ENCODE assay signal across 8 mouse cellular contexts in genomic region chr5:147957592-147958271, GRCm38 (mm10). TPM values are rescaled to one million over a fixed set of nuclear protein-coding genes. Genes with fewer than 3 reads are reported as not detected.
DNase-seq lines count a peak whose midpoint lies in the region; ATAC-seq and TF ChIP-seq lines count a peak whose summit lies in the region.

No protein-coding gene starts in this region.

- H3K27ac ChIP-seq in forebrain, embryonic 15.5 days (replicated peaks), result peak overlapping the region; percentile 50
- H3K27ac ChIP-seq in hindbrain, embryonic 10.5 days, result peak overlapping the region; percentile 69
- H3K27ac ChIP-seq in liver, embryonic 16.5 days (ENCODE audit: low read length), result no peak overlapping the region

- H3K4me1 ChIP-seq in forebrain, embryonic 15.5 days, result peaks cover 25% of the 10 kb centered on the region
- peaks cover 23% of the 10 kb centered on the region for H3K4me1 ChIP-seq in hindbrain, embryonic 10.5 days (replicated peaks)
- no peaks in the 10 kb centered on the region; the same call in 1 of the 2 replicates for H3K4me1 ChIP-seq in liver, embryonic 16.5 days (ENCODE audit: control insufficient read depth, low read depth, low read length)

- no peak for TF ChIP-seq CTCF in brain, embryonic 14.5 days (IDR thresholded peaks at IDR 0.05; ENCODE audit: borderline replicate concordance, extremely low read depth, insufficient read depth, insufficient read length)

- no peaks in the 10 kb centered on the region for H3K9me3 ChIP-seq in forebrain, embryonic 15.5 days
- H3K9me3 ChIP-seq in hindbrain, embryonic 10.5 days, result no peaks in the 10 kb centered on the region
- H3K9me3 ChIP-seq in liver, embryonic 16.5 days (replicated peaks; ENCODE audit: control insufficient read depth, low read length), result no peaks in the 10 kb centered on the region

- H3K27me3 ChIP-seq in forebrain, embryonic 15.5 days, result no peaks in the 10 kb centered on the region; the same call in 1 of the 2 replicates
- peaks cover 47% of the 10 kb centered on the region for H3K27me3 ChIP-seq in hindbrain, embryonic 10.5 days (ENCODE audit: insufficient read depth, poor library complexity, severe bottlenecking)
- H3K27me3 ChIP-seq in liver, embryonic 16.5 days (ENCODE audit: control insufficient read depth, insufficient read depth, low read depth, low read length), result peaks cover 30% of the 10 kb centered on the region

- DNase-seq in Muller cell, postnatal 12 days (ENCODE audit: inconsistent ontology term), result peak; percentile 34
- DNase-seq in brain, embryonic 14.5 days (ENCODE audit: low read depth), result peak; percentile 88
- peak; percentile 44 for DNase-seq in hindbrain, embryonic 10.5 days (ENCODE audit: low spot score)
- peak; percentile 86 to 94 for DNase-seq in layer of hippocampus, adult 8-10 months (ENCODE audit: low spot score in 2 of 2)
- peak; percentile 62 for DNase-seq in retina, postnatal 1 day

- no peaks in the 10 kb centered on the region for H3K36me3 ChIP-seq in forebrain, embryonic 15.5 days
- H3K36me3 ChIP-seq in hindbrain, embryonic 10.5 days, result no peaks in the 10 kb centered on the region
- H3K36me3 ChIP-seq in liver, embryonic 16.5 days (ENCODE audit: control insufficient read depth, insufficient read depth), result no peaks in the 10 kb centered on the region

- H3K9ac ChIP-seq in forebrain, embryonic 15.5 days (replicated peaks), result peak overlapping the region; percentile 62
- no peak overlapping the region for H3K9ac ChIP-seq in liver, embryonic 16.5 days (ENCODE audit: low read depth, low read length)

- no peak; the same call in none of the 2 replicates for ATAC-seq in forebrain, embryonic 15.5 days (replicated peaks)
- no peak for ATAC-seq in liver, embryonic 16.5 days (ENCODE audit: low read depth)
- ATAC-seq in inflammation-experienced regulatory T-cells, adult 6 months, result no peak

- WGBS in forebrain, embryonic 15.5 days, result under 1% methylated on average over 42 of the region's 42 CpGs
- WGBS in hindbrain, embryonic 10.5 days, result 1% methylated on average over 42 of the region's 42 CpGs
- 2% methylated on average over 42 of the region's 42 CpGs for WGBS in liver, embryonic 16.5 days (ENCODE audit: insufficient replicate concordance)

- peak overlapping the region; percentile 99 for H3K4me2 ChIP-seq in forebrain, embryonic 15.5 days (replicated peaks)
- H3K4me2 ChIP-seq in liver, embryonic 16.5 days (ENCODE audit: low read depth, low read length), result peak overlapping the region; percentile 50; the same call in 1 of the 2 replicates

- TF ChIP-seq POLR2A in brain, embryonic 14.5 days (IDR thresholded peaks at IDR 0.05; ENCODE audit: borderline replicate concordance, extremely low read depth, insufficient read depth, insufficient read length, poor library complexity, severe bottlenecking), result no peak

- H3K4me3 ChIP-seq in forebrain, embryonic 15.5 days, result peak overlapping the region; percentile 77
- H3K4me3 ChIP-seq in hindbrain, embryonic 10.5 days, result peak overlapping the region; percentile 74
- peak overlapping the region; percentile 25 for H3K4me3 ChIP-seq in liver, embryonic 16.5 days (ENCODE audit: low read depth, low read length)

RNA-seq across cellular contexts. Expression of gene Mtus2, which starts 0.6 kb away (rescaled TPM):
- 13.2 and 28.8 TPM in 2 replicates for polyA plus RNA-seq in brain, embryonic 14.5 days (2012; rRNA removed)
- polyA plus RNA-seq in forebrain, embryonic 15.5 days (2015; fragmentation: Nextera tagmentation; extraction: Ambion mirVana), result 16.9 and 20.0 TPM in 2 replicates
- 4.5 and 15.0 TPM in 2 replicates for polyA plus RNA-seq in hindbrain, embryonic 10.5 days (2016; fragmentation: Nextera tagmentation; extraction: Ambion mirVana)
- total RNA-seq in layer of hippocampus, adult 8-10 months (2022), result 10 to 100 TPM; 27.7 to 34.9 (median 33.8) TPM
- polyA plus RNA-seq in liver, embryonic 16.5 days (2015; fragmentation: Nextera tagmentation; extraction: Ambion mirVana), result 0.69 and 0.72 TPM in 2 replicates
- polyA plus RNA-seq in inflammation-experienced regulatory T-cells, adult 6 months (2017; shearing (Covaris generic)), result 10 to 100 TPM in 1 of 3 experiments, 1 to 10 TPM in 2; 1.9 to 10.2 (median 2.5) TPM

Comparison
In these comparisons a context has a peak if more than half of its experiments do, and no peak if none do; other contexts are left out.
1. DNase-seq: peak in every context shown above with its lines; median percentile 90 in layer of hippocampus, adult 8-10 months; 88 in brain, embryonic 14.5 days; 62 in retina, postnatal 1 day; 44 in hindbrain, embryonic 10.5 days; 34 in Muller cell, postnatal 12 days.
2. H3K4me3 ChIP-seq: peak in every context shown above with its lines; median percentile 77 in forebrain, embryonic 15.5 days; 74 in hindbrain, embryonic 10.5 days; 25 in liver, embryonic 16.5 days.